Mouse (Mus musculus) cerebellum, adult 2 months (tissue): ENCODE data around the gene Kcnk7. TPM values are rescaled to one million over a fixed set of nuclear protein-coding genes. Genes with fewer than 3 reads are reported as not detected.

ENCODE experiments used
- DNase-seq, 2 experiments: peaks; one replicate each; pipeline ENCODE4 v3.0.0; 2021
- H3K27ac ChIP-seq: fragments of 200-500 bp; 2 replicates; pipeline ENCODE4 v1.5.1; 2012; ENCODE audit warnings: low read length, control low read depth, inconsistent platforms; ENCODE audit not compliant: insufficient read depth
- H3K27me3 ChIP-seq: fragments of 200-500 bp; 2 replicates; pipeline ENCODE4 v1.6.1; 2012; ENCODE audit warnings: inconsistent platforms, mild to moderate bottlenecking, low read length, moderate library complexity; ENCODE audit not compliant: control insufficient read depth, insufficient read depth
- H3K4me1 ChIP-seq: fragments of 200-500 bp; 2 replicates; pipeline ENCODE4 v1.6.1; 2011; ENCODE audit warnings: low read length; ENCODE audit not compliant: control insufficient read depth, insufficient read depth
- H3K4me3 ChIP-seq: fragments of 200-500 bp; replicated peaks from 2 replicates; pipeline ENCODE3; 2011; ENCODE audit warnings: mild to moderate bottlenecking, low read depth, low read length, control low read depth; ENCODE audit not compliant: insufficient read depth
- CTCF ChIP-seq: fragments of 200-500 bp; IDR thresholded peaks from 2 replicates; pipeline ENCODE4 v1.5.1; 2011; ENCODE audit warnings: low read depth, mild to moderate bottlenecking, control low read depth, low read length, moderate library complexity, borderline replicate concordance; ENCODE audit not compliant: insufficient read depth
- POLR2A ChIP-seq: fragments of 200-500 bp; IDR thresholded peaks from 2 replicates; pipeline ENCODE4 v1.6.1; 2011; ENCODE audit warnings: low read length, control low read depth, borderline replicate concordance; ENCODE audit not compliant: insufficient read depth
- WGBS: fragments of 180-500 bp; shearing (Covaris S2); methylation state at CpG from one replicate; pipeline ENCODE4 v1.1.7; 2018; 5-methylcytosine and 5-hydroxymethylcytosine counted together
- polyA plus RNA-seq: library from polyadenylated mRNA; depleted of rRNA; stranded (reverse); fragments of >200 nt; gene quantifications from 2 replicates; pipeline ENCODE4 v1.2.3, GENCODE M21; 2012; rRNA removed

Gene Kcnk7
- polyA plus RNA-seq, 1 experiment, result 0.13 TPM

DNA sequence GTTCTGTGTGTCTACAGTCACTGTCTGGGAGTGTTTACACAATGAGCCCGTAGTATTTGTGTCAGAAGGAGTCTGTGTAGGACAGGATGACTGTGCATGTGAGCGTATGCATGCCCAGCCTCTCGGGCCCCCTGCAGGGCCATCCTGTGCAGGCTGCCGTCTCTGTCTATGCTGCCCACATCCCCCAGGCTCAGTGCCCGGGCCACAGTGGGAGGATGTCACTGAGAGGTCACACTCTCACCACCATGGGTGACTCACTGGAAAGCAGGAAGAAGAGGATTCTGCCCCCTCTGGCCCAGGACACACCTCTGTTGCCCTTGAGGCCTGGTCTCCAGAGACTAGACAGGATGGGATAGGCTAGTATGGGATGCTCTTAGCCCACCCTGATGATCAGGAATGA is 39.4 kb downstream of the Kcnk7 start:
- TF ChIP-seq POLR2A, result no peak
- no peak for TF ChIP-seq CTCF
- Histone ChIP-seq H3K4me3 (peak overlapping the region; percentile 41), H3K4me1 (peaks cover 29% of the 10 kb centered on the region), H3K27me3 (no peaks in the 10 kb centered on the region), H3K27ac (no peak overlapping the region)
- 5% methylated on average over 5 of the region's 5 CpGs for WGBS
- peak; percentile 64 to 79 for DNase-seq

DNA sequence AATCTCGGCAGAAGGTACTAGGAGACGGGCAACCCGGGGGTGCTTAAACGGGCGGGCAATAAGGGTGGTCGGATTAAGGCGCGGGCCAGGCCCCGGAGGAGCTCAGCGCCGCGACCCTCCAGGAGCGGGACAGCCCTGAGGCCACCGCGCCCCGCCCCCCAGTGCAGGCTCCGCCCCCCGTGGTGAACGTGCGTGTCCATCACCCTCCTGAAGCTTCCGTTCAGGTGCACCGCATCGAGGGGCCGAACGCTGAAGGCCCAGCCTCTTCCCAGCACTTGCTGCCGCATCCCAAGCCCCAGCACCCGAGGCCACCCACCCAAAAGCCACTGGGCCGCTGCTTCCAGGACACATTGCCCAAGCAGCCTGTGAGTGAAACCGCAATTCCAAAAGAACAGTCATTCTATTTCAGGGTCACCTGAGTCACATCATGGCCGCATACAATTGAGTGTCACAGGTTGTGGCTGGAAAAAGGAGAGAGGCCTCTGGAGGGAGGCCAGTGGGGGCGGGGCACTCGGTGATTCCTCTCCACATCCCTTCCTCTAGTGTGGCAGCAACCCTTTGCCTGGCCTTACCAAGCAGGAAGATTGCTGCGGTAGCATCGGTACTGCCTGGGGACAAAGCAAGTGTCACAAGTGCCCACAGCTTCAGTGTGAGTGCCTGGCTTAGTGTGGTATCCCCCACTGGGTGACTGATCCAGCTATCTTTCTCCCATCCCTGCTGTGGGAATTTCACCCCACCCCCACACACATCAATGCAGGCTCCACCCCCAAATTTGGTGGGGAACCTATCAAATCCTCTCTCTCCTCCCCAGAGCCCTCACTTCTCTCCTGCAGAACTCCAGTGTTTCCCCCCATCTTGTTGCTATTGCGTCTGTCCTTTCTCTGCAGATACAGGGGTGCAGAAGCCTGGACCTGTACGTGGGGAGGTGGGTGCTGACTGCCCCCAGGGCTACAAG is 41.9 kb downstream of the Kcnk7 start:
- no peak for DNase-seq
- no peak overlapping the region for H3K27ac ChIP-seq
- 34% methylated on average over 36 of the region's 36 CpGs for WGBS
- H3K4me3 ChIP-seq, result no peak overlapping the region
- no peak for TF ChIP-seq CTCF
- no peak for TF ChIP-seq POLR2A
- H3K4me1 ChIP-seq, result peaks cover 20% of the 10 kb centered on the region
- 0 out of 2 replicates have a peak, but pooled peaks cover 1% of the 10 kb centered on the region for H3K27me3 ChIP-seq

DNA sequence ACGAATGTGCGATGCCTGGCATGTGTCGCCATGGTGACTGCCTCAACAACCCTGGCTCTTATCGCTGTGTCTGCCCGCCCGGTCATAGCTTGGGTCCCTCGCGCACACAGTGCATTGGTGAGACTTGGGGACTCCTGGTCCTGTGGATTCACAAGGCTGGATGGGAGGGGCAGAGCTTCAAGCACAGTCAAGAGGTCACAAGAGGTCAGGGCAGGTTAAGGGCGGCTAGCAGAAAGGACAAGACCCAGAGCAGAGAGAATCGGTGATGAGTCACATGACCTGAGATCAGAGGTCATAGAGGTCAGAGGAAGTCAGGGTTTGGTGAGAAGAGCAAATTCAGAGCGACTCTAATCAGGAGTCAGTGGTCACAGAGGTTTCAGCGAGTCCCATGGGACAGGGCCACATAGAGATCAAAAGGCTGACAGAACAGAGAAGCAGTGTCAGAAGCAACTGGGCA is 42.8 kb downstream of the Kcnk7 start:
- Histone ChIP-seq H3K4me3 (no peak overlapping the region), H3K4me1 (peaks cover 22% of the 10 kb centered on the region), H3K27ac (no peak overlapping the region), H3K27me3 (0 out of 2 replicates have a peak, but pooled peaks cover 1% of the 10 kb centered on the region)
- TF ChIP-seq POLR2A (no peak), CTCF (no peak)
- no peak for DNase-seq
- WGBS, result 60% methylated on average over 12 of the region's 12 CpGs

DNA sequence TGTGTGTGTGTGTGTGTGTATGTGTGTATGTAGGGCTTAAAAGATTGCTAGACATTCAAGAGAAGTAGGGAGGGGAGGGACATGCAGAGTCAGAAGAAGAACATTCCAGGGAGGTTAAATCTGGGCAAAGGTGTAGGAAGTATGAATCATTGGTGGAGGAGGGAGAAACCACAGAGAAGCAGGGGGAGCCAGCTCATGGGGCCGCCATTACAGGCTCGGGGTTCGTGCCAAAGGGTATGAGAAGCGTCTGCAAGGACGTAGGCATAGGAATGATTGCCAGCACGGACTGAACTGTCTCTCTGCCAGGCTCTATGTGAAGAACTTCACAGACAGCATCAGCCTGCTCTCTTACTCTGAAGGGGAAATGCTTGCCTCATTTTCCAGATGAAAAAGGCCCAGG is 45.3 kb downstream of the Kcnk7 start:
- H3K27ac ChIP-seq, result no peak overlapping the region
- H3K27me3 ChIP-seq, result 0 out of 2 replicates have a peak, but pooled peaks cover 1% of the 10 kb centered on the region
- no peak for DNase-seq
- no peak overlapping the region for H3K4me3 ChIP-seq
- H3K4me1 ChIP-seq, result peaks cover 12% of the 10 kb centered on the region
- TF ChIP-seq POLR2A, result no peak
- no peak for TF ChIP-seq CTCF
- WGBS, result 41% methylated on average over 6 of the region's 6 CpGs

DNA sequence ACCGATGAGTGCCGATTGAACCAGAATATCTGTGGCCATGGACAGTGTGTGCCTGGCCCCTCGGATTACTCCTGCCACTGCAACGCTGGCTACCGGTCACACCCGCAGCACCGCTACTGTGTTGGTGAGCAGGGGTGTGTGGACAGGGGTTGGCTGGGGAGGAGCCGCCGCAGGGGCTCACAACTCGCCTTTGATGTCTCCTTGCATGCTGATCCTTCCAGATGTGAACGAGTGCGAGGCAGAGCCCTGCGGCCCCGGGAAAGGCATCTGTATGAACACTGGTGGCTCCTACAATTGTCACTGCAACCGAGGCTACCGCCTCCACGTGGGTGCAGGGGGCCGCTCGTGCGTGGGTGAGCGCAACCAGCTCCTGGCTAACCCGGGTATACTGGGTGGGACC is 46.8 kb downstream of the Kcnk7 start:
- no peak for DNase-seq
- Histone ChIP-seq H3K27ac (no peak overlapping the region), H3K4me1 (peaks cover 5% of the 10 kb centered on the region; the same call in 1 of the 2 replicates), H3K27me3 (0 out of 2 replicates have a peak, but pooled peaks cover 1% of the 10 kb centered on the region), H3K4me3 (no peak overlapping the region)
- TF ChIP-seq POLR2A (no peak), CTCF (no peak)
- WGBS, result 56% methylated on average over 22 of the region's 22 CpGs

DNA sequence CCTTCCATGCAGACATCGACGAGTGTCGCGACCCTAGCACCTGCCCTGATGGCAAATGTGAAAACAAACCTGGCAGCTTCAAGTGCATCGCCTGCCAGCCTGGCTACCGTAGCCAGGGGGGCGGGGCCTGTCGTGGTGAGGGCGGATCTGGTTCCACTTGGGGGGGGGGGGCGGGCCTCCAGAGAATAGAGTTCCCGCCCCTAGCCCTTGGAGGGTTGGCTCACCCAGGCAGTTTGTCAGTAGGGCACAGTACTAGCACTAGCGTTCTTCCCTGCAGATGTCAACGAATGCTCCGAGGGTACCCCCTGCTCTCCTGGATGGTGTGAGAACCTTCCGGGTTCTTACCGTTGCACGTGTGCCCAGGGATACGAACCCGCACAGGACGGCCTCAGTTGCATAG is 47.6 kb downstream of the Kcnk7 start:
- TF ChIP-seq POLR2A, result no peak
- TF ChIP-seq CTCF, result no peak
- Histone ChIP-seq H3K27me3 (0 out of 2 replicates have a peak, but pooled peaks cover 1% of the 10 kb centered on the region), H3K4me3 (no peak overlapping the region), H3K27ac (no peak overlapping the region), H3K4me1 (peaks cover 9% of the 10 kb centered on the region)
- WGBS, result 32% methylated on average over 20 of the region's 20 CpGs
- no peak for DNase-seq

DNA sequence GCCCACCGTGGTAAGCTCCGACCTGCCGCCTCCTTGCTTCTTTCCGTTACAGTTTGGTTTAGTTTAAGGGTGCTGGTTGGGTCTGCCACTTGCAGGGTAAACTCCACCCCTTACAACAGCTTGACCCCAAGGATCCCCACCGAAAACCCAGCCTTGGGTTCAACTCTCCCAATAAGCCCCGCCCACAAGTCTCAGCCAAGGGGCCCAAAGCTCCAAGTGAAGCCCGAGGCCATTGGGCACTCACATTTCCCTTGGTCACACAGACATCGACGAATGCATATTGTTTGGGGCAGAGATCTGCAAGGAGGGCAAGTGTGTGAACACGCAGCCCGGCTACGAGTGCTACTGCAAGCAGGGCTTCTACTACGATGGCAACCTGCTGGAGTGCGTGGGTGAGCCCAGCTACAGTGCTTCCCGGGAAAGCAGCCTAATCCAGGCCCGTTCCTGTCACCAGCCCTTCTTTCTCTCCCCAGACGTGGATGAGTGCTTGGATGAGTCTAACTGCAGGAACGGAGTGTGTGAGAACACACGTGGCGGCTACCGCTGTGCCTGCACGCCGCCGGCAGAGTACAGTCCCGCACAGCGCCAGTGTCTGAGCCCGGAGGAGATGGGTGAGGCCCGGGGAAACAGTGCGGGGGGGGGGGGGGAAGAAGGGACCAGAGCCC is 52.3 kb downstream of the Kcnk7 start:
- H3K4me3 ChIP-seq, result no peak overlapping the region

More for the DNA sequence above, 52.3 kb downstream of the Kcnk7 start:
- H3K27ac ChIP-seq, result no peak overlapping the region
- peak in 1 of 2 experiments; percentile 43 for DNase-seq
- no peaks in the 10 kb centered on the region for H3K27me3 ChIP-seq
- no peak for TF ChIP-seq POLR2A
- no peak for TF ChIP-seq CTCF
- 36% methylated on average over 29 of the region's 29 CpGs for WGBS
- H3K4me1 ChIP-seq, result peaks cover 24% of the 10 kb centered on the region

Other genes with a start within 250 kb of the Kcnk7 start
- 31.0 and 32.5 TPM in 2 replicates for gene Ccdc85b, start 246.5 kb upstream of the Kcnk7 start, polyA plus RNA-seq
- gene Fibp, start 243.8 kb upstream of the Kcnk7 start, polyA plus RNA-seq, result 140 and 146 TPM in 2 replicates
- 1.2 and 1.5 TPM in 2 replicates for gene Ctsw, start 235.9 kb upstream of the Kcnk7 start, polyA plus RNA-seq
- gene Efemp2, start 230.4 kb upstream of the Kcnk7 start, polyA plus RNA-seq, result 43.3 and 43.4 TPM in 2 replicates
- 94.2 and 115 TPM in 2 replicates for gene Mus81, start 216.0 kb upstream of the Kcnk7 start, polyA plus RNA-seq
- 1,135 and 1,193 TPM in 2 replicates for gene Cfl1, start 213.9 kb upstream of the Kcnk7 start, polyA plus RNA-seq
- gene 1700020D05Rik, start 200.6 kb upstream of the Kcnk7 start, polyA plus RNA-seq, result 6.7 and 6.8 TPM in 2 replicates
- gene Snx32, start 193.8 kb upstream of the Kcnk7 start, polyA plus RNA-seq, result 176 and 185 TPM in 2 replicates
- gene Ovol1, start 143.7 kb upstream of the Kcnk7 start, polyA plus RNA-seq, result 0.05 TPM in 1 of 2 replicates, not detected in the other
- 5.1 and 5.6 TPM in 2 replicates for gene Ap5b1, start 136.3 kb upstream of the Kcnk7 start, polyA plus RNA-seq
- 79.1 and 83.5 TPM in 2 replicates for gene Rnaseh2c, start 102.5 kb upstream of the Kcnk7 start, polyA plus RNA-seq
- 139 and 143 TPM in 2 replicates for gene Kat5, start 94.1 kb upstream of the Kcnk7 start, polyA plus RNA-seq
- 39.0 and 40.3 TPM in 2 replicates for gene Rela, start 66.9 kb upstream of the Kcnk7 start, polyA plus RNA-seq
- gene Sipa1, start 40.7 kb upstream of the Kcnk7 start, polyA plus RNA-seq, result 12.4 and 14.8 TPM in 2 replicates
- 28.6 and 29.7 TPM in 2 replicates for gene Map3k11, start 15.6 kb upstream of the Kcnk7 start, polyA plus RNA-seq
- gene Pcnx3, start 15.5 kb upstream of the Kcnk7 start, polyA plus RNA-seq, result 65.0 and 65.1 TPM in 2 replicates
- gene Ehbp1l1, start 21.9 kb downstream of the Kcnk7 start, polyA plus RNA-seq, result 11.7 and 13.1 TPM in 2 replicates
- 65.2 and 65.9 TPM in 2 replicates for gene Fam89b, start 25.3 kb downstream of the Kcnk7 start, polyA plus RNA-seq
- 165 and 175 TPM in 2 replicates for gene Ltbp3, start 36.5 kb downstream of the Kcnk7 start, polyA plus RNA-seq
- gene Scyl1, start 67.1 kb downstream of the Kcnk7 start, polyA plus RNA-seq, result 158 and 170 TPM in 2 replicates
- gene Frmd8, start 170.9 kb downstream of the Kcnk7 start, polyA plus RNA-seq, result 23.4 and 28.3 TPM in 2 replicates
- 4.3 and 5.0 TPM in 2 replicates for gene Slc25a45, start 173.4 kb downstream of the Kcnk7 start, polyA plus RNA-seq
- gene Tigd3, start 189.8 kb downstream of the Kcnk7 start, polyA plus RNA-seq, result 5.1 and 5.6 TPM in 2 replicates
- 136 and 141 TPM in 2 replicates for gene Dpf2, start 208.6 kb downstream of the Kcnk7 start, polyA plus RNA-seq
- 23.8 and 25.2 TPM in 2 replicates for gene Cdc42ep2, start 220.4 kb downstream of the Kcnk7 start, polyA plus RNA-seq